Mouse (Mus musculus): ENCODE data around the gene Mob3b.

The Mob3b gene

DNA sequence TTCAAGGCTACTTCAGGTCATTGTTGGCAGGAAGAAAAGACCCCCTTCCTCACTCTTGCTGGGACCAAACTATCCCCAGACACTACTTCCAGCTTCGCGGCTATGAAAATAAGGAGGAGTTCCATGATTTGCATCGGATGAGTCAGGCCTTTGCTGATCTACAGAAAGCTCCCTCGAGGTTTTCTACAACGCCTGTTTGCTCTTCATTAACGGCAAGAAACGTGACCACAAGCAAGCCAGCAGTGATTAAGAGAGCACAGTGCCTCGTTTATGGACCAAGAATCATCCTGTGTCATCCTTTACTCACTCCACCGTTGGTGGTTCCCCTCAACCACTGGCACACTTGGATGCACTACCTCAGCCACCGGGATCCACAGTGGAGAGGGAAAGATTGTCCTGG, 11.6 kb downstream of the Mob3b start:
- DNase-seq, result no peak

- DNase-seq, result no peak
Observed at GRCm38 (mm10) chr4:35143472-35144102, 13.7 kb downstream of the Mob3b start.

GRCm38 (mm10) chr4:35140317-35140716, 17.0 kb downstream of the Mob3b start:
- DNase-seq, result no peak

DNA sequence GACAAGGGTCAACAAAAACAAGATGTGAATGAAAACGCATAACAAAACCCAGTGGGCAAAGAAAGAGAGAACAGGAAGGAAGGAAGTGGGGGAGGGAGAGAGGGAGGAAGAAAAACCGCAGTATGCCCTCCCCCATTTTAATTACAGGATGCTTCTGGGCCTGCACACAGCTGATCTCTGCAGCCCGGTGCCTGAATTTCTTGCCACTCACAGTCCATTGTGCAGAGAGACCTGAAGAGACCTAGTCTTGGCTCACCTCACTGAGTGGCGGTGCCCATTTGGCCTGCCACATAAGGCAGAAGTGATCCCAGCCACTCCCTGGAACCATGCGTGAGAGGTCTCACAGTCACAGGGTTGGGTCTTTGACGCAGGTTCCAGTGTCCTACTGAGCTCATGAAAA, 19.2 kb downstream of the Mob3b start:
- DNase-seq, result no peak

GRCm38 (mm10) chr4:35136996-35137395, 20.3 kb downstream of the Mob3b start:
- no peak for DNase-seq

DNA sequence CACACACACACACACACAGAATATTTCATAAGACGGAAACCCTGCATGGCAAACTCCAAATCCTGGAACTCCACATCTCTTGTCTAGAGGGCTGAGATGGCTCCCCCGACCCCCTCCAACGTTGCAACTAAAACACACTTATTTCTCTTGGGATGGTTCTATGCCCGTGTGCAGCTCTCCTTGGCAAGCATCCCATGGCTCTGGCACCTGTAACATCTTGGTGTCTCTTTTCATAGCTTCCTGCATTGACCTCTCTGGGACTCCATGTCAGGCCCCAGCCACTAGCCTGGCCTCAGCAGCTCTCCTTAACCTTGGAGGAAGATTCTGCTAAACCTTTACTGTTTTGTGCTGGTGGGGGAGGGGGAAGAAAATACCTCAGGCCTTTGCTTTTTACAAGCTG, 21.5 kb downstream of the Mob3b start:
- DNase-seq, result no peak

GRCm38 (mm10) chr4:35134846-35135611, 22.3 kb downstream of the Mob3b start:
- no peak for DNase-seq

GRCm38 (mm10) chr4:35133411-35133810, 23.9 kb downstream of the Mob3b start:
- DNase-seq, result no peak

DNA sequence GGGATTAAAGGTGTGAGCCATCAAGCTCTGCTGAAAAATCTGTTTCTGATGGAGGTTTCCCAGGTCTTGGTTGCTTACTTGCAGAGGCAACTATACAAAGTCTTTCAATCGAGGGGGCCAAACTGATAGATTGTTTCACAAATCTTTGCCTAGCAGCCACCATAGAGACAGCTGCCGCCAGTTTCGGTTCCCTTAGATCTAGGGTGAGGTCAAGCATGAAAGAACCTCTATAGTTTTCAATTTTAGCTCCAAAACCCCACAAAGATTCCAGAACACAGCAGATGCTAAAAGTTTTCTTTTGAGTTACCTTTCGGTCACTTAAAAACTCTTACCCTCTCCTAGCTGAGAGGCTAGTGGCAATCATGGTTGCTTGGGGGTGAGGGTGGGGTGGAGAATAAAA, 25.7 kb downstream of the Mob3b start:
- no peak for DNase-seq

GRCm38 (mm10) chr4:35130411-35130948, 26.8 kb downstream of the Mob3b start:
- no peak for DNase-seq

DNA sequence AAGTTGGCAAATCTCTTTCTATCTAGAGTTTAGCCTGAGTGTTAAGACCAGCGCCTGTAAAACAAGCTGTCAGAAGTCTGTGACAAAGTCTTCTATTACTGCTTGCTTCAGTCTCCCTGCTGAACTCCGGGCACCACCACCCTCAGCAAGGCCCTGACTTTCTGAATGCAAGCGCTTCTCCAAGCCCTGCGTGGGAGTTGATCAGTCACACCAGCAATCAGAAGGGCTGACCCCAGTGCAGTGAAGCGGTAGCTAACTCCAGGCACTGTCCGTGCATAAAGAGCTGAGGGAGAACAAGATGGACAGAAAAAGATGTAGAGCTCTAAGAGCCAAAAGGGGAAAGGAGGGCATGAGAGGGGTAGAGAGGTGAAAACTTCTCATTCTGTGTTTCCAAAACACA, 29.5 kb downstream of the Mob3b start:
- no peak for DNase-seq

- DNase-seq, result no peak
Observed at GRCm38 (mm10) chr4:35126776-35127175, 30.5 kb downstream of the Mob3b start.

DNA sequence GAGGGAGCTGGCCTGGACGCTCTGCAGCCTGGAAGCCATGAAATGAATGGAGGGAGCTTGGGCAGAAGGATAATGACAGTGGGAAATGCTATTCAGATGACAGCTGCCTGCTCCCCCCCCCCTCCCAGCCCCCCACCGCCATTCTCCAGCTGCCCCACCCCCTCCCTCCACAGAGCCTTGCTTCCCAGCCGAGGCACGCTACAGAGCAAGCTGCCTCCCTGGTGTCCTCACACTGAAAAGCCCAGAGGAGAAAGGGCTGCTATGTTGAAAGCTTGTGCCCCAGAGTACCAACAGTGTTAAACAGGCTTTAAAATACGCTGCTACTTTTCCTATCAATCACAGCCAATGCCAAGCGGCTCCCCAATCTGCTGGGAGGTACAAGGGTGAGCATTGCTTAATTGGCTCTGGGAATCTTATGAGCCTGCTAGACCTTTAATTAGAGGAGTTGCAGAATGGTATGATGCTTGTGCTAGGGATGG, 31.9 kb downstream of the Mob3b start:
- no peak for DNase-seq

GRCm38 (mm10) chr4:35124027-35124426, 33.3 kb downstream of the Mob3b start:
- no peak for DNase-seq

GRCm38 (mm10) chr4:35123087-35123486, 34.2 kb downstream of the Mob3b start:
- DNase-seq, result no peak

DNA sequence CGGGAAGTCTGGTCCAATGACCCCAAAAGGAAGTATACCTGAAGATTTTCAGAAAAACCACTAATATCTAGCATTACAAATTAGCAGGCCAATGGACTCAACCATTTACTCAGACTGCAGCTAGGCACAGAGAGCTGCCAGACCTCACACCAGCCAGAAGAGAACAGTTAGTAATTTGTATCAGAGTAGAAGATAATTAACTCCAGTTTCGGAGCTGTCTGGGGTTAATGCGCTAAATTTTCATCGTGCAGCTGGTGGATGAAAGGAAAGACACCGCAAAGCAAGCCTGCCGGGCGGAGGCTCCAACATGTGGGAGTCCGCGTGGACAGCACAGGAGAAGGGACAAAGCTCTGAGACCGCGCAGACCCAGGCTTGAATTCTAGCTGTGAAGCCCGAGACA, 36.2 kb downstream of the Mob3b start:
- no peak for DNase-seq

GRCm38 (mm10) chr4:35120575-35120974, 36.7 kb downstream of the Mob3b start:
- DNase-seq, result no peak

DNA sequence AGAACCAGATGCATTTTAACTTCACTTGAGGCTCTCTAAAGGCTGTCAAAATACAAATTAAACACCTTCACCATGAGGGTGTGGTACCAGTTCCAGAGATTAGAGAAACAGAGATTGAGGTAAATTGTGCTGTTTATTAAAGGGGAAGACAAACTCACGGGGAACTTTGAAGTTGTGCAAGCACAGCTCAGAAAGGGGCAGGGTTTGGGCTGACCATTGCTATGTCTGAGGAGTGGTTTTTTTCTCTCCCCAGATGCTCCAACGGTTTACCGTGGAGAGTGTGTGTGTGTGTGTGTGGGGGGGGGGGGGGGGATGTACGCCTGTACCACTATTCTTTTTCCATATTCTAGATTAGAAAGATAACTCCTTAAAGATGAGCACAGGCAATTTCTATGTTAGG, 37.1 kb downstream of the Mob3b start:
- DNase-seq, result no peak

GRCm38 (mm10) chr4:35118851-35119250, 38.4 kb downstream of the Mob3b start:
- no peak for DNase-seq

DNA sequence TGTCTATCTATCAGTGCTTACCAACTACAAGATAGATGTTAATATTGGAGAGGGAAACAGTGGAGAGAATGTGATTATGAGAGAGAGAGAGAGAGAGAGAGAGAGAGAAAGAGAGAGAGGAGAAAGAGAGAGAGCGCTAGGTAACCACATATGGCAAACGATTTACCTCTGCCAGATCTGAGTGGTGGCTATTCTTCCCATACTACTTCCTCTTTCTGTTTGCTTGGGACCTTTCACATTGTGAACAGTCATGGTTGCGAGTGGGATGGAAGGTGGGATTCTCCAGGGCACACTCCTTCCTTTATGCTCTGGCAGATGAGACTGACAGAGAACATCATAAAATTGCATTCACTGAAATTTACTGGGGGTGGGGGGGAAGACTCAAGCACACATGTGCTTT, 40.1 kb downstream of the Mob3b start:
- DNase-seq, result no peak

DNA sequence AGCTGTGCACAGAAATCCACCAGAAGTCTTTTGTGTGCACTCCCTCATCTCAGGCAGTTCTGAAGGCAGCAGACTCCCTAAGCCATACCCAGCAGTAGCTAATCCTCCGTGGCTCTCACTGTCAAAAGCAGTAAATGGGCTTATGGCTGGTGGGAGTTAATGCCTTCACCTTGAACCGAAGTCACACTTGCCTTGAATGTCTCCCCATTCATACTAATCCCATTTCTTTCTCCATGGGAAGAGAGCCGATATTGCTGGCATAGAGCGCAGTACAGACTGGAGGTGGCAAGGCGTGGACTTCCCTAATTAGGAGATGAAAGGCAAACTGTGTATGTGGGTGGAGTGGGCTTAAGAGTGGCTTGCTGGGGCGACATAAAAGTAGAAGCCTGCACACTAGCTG, 41.4 kb downstream of the Mob3b start:
- no peak for DNase-seq

GRCm38 (mm10) chr4:35114950-35115349, 42.3 kb downstream of the Mob3b start:
- no peak for DNase-seq

GRCm38 (mm10) chr4:35113516-35114248, 43.6 kb downstream of the Mob3b start:
- DNase-seq, result no peak

GRCm38 (mm10) chr4:35112452-35112851, 44.8 kb downstream of the Mob3b start:
- DNase-seq, result no peak

All from cerebellum, adult 11 months (tissue).